Mouse (Mus musculus) C3H10T1/2 (cell line): ENCODE results near the gene Gabrr3. TPM values are rescaled to one million over a fixed set of nuclear protein-coding genes. Genes with fewer than 3 reads are reported as not detected.

ENCODE experiments used
- polyA plus RNA-seq, 2 experiments: library from polyadenylated mRNA; unstranded; fragments of >200 nt; fragmentation: generic; extraction: Trizol; gene quantifications; one replicate each; pipeline ENCODE4 v1.2.1; 2012; ENCODE audit warnings: missing spikeins in 2 of 2

Gene Gabrr3
- not detected for polyA plus RNA-seq

GRCm38 (mm10) chr16:59407032-59407431, at the start of gene Gabrr3:
TSS of gene Gabrr3 (plus strand) at chr16:59407332.

DNA sequence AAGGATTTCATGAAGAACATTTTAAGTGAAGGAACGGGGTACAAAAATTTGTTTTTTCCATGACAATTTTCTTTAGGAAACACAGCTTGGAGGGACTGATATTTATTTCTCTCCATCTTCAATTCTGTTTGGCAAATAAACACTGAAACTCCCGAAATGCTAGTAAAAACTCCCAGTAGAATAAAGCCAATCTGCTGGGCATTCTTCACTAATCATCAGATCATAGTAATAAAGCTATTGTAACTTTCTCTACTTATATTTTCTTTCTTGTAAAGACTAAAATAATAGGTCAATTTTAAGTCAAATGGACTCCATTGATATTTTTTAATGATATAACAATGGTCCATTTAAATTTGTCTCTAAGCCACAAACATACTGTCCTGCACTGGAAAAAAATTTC, 43.2 kb upstream of the Gabrr3 start, which contains the start of gene Olfr209:
Gene Olfr209 (minus strand): TSS at position 101 of the 400 bp plus-strand sequence.

GRCm38 (mm10) chr16:59471637-59472278, 64.6 kb downstream of the Gabrr3 start, which contains the start of gene Riox2:
TSS of gene Riox2 (plus strand) at chr16:59471775.

Other genes starting within 250 kb of the Gabrr3 start
- gene Olfr196, start 236.9 kb upstream of the Gabrr3 start, polyA plus RNA-seq = not detected
- not detected for gene Olfr198, start 203.8 kb upstream of the Gabrr3 start, polyA plus RNA-seq
- not detected for gene Olfr199, start 187.6 kb upstream of the Gabrr3 start, polyA plus RNA-seq
- not detected for gene Olfr201, start 134.7 kb upstream of the Gabrr3 start, polyA plus RNA-seq
- not detected for gene Olfr202, start 120.5 kb upstream of the Gabrr3 start, polyA plus RNA-seq
- gene Olfr203, start 108.5 kb upstream of the Gabrr3 start, polyA plus RNA-seq = not detected
- not detected for gene Olfr204, start 89.1 kb upstream of the Gabrr3 start, polyA plus RNA-seq
- gene Olfr205, start 76.2 kb upstream of the Gabrr3 start, polyA plus RNA-seq = not detected
- gene Olfr206, start 58.1 kb upstream of the Gabrr3 start, polyA plus RNA-seq = not detected
- not detected for gene Olfr209, start 43.3 kb upstream of the Gabrr3 start, polyA plus RNA-seq
- gene Riox2, start 64.4 kb downstream of the Gabrr3 start, polyA plus RNA-seq = 1 to 10 TPM; 4.4 to 7.5 TPM
- 1 to 10 TPM in 1 of 2 experiments, under 1 TPM in 1; 0.27 to 1.4 TPM for gene Crybg3, start 193.6 kb downstream of the Gabrr3 start, polyA plus RNA-seq
- gene Arl6, start 232.1 kb downstream of the Gabrr3 start, polyA plus RNA-seq = 1 to 10 TPM in 1 of 2 experiments, under 1 TPM in 1; 0.63 to 4.5 TPM